Mouse (Mus musculus): ENCODE results near the gene Khdc1c. TPM values are rescaled to one million over a fixed set of nuclear protein-coding genes. Genes with fewer than 3 reads are reported as not detected.

The Khdc1c gene
- polyA plus RNA-seq, 1 experiment from 2014 or later, result not detected

GRCm38 (mm10) chr1:21419370-21419769, 51.2 kb downstream of the Khdc1c start:
- no peak overlapping the region for H3K9ac ChIP-seq (ENCODE audit: low read depth, low read length)
- ATAC-seq, result no peak
- peak; percentile 58 for TF ChIP-seq CTCF (IDR thresholded peaks at IDR 0.05; ENCODE audit: low read depth)
- no peaks in the 10 kb centered on the region for H3K9me3 ChIP-seq (ENCODE audit: control insufficient read depth)
- H3K4me1 ChIP-seq (replicated peaks; ENCODE audit: control insufficient read depth, insufficient read depth, low read length), result no peaks in the 10 kb centered on the region
- H3K4me3 ChIP-seq (ENCODE audit: low read depth, low read length), result no peak overlapping the region
- no peak overlapping the region for H3K27ac ChIP-seq (ENCODE audit: low read depth, low read length)
- no peaks in the 10 kb centered on the region for H3K27me3 ChIP-seq (replicated peaks; ENCODE audit: control insufficient read depth, insufficient read depth, low read length)
- no peaks in the 10 kb centered on the region for H3K36me3 ChIP-seq (ENCODE audit: control insufficient read depth, insufficient read depth)
- H3K4me2 ChIP-seq (replicated peaks; ENCODE audit: low read depth), result no peak overlapping the region

Other genes starting within 250 kb of the Khdc1c start
- gene Tmem14a, start 149.8 kb upstream of the Khdc1c start, polyA plus RNA-seq (2015; fragmentation: Nextera tagmentation; extraction: Ambion mirVana), result 10.0 and 11.7 TPM in 2 replicates
- gene Gsta3, start 127.7 kb upstream of the Khdc1c start, polyA plus RNA-seq (2015; fragmentation: Nextera tagmentation; extraction: Ambion mirVana), result 25.6 and 25.9 TPM in 2 replicates
- gene Khdc1a, start 18.7 kb upstream of the Khdc1c start, polyA plus RNA-seq (2015; fragmentation: Nextera tagmentation; extraction: Ambion mirVana), result not detected in 2 replicates
- 0.07 and 0.08 TPM in 2 replicates for gene Khdc1b, start 15.2 kb downstream of the Khdc1c start, polyA plus RNA-seq (2015; fragmentation: Nextera tagmentation; extraction: Ambion mirVana)